Mouse (Mus musculus) adipocyte (in vitro differentiated cells): ENCODE results near the gene Srsf4.

Source experiments
- DNase-seq: peaks from one replicate; pipeline ENCODE4 v3.0.0-alpha.2; 2016; ENCODE audit warnings: low spot score

Srsf4 gene

DNA sequence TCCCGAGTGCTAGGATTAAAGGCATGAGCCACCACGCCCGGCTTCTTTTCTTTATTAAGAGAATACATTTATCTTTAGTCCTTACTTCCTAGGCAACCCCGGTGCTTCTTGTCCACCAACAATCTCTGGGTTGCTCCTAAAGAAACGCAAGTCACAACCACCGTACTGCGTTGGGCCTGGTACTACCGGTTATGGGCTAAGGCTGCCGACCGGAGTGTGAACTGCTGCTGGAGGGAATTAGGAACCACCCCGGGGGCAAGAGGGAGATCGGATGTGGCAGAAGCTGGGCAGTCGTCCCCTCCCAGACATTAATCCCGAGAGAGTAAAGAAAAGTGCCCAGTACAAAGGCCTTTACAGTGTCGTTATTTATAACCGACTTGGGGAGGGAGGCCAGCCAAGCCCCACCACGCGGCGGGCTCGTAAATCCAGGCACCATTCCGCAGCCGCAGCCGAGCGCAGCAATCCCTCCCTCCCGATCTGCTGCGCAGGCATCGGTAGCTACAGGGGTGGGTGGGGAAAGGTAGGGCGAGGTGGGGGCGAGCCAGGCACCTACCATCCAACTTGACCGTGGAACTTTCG is 41.6 kb downstream of the Srsf4 start:
- no peak for DNase-seq

DNA sequence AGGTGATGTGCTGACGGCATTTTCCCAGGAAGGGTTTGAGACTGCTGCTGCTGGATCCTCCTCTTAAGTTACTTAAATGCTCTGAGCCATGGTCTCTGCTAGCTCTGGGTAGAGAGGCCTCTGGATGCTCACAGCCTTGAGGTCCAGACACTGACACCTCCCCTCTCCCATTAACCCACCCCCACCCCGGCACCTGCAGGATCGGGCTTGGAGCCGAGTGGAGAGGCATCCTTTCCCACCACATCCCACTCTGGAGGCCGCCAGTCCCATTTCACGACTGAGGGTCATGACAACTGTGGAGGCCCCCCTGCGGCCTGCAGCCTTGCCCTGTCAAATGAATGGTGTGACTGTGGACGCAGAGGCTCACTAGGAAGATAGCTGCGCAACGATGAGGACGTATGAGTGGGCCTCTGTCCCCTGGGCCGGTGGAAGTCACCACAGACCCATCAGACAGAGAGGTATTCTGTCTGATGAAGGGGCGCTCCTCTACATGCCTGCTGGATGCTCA is 42.5 kb downstream of the Srsf4 start:
- no peak for DNase-seq

DNA sequence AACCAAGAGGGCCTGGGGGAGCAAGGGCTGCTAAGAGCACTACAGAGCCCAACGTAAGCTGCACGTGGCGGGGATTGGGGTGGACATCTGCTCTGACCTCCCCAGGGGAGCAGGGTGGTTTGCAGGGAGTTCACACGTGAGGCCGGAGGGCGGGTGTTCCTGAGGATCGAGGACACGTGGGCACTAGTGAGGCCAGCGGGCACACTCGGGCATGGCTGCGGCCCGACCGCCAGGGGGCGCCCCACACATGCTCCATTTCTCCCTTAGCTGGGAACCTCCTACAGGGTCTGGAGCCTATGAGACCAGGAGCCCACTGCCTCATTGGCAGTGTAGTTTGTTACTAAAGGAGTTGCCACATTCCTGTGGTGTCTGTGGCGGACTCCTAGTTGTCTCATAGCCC is 43.0 kb downstream of the Srsf4 start:
- DNase-seq = peak; percentile 22

DNA sequence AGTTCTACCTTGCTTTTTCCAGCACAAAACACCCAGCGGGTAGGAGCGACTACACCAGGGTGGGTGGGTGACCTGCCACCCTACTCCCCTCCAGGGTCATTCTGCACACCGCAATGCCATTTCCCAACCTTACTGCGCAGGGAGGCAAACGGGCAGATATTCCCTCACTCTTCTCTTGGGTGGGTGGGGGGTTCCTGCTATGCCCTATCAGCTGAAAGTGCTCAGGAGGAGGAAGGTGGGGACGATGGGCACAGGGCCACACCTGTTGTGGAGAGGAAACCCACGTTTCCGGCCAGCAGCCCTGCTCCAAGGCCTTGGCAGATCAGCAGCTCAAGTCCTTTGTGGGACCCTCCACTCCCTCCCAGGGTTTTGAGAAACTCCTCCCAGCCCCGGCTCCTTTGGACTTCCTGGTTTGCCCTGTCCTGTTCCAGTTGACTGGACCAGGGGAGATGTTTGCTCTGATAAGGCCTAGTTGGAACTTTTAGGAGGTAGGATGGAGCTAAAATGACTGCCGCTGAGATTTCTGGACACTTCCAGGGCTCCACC is 43.7 kb downstream of the Srsf4 start:
- no peak for DNase-seq

DNA sequence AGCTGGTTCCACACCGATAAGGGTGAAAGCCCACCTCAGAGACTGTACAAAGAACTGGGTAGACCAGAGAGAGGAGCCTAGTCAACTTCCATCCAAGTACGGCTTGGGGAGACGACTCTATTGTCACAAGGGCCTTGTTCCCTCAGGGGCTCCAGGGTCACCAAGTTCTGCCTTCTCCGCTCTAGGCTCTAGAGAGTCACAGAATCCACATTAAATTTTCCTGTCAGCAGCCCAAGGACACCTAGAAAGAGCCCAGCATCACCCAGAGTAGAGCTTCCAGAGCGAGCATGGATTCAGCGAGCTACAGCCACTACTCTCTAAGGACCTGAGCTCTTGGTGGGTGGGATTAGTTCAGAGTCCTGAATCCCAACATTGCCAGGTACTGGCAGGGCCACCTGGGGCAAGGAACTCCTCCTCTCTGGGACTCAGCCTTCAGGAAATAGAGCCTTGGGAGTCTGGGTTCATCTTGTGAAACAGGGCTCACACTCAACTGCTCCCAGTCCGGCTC is 44.7 kb downstream of the Srsf4 start:
- no peak for DNase-seq

DNA sequence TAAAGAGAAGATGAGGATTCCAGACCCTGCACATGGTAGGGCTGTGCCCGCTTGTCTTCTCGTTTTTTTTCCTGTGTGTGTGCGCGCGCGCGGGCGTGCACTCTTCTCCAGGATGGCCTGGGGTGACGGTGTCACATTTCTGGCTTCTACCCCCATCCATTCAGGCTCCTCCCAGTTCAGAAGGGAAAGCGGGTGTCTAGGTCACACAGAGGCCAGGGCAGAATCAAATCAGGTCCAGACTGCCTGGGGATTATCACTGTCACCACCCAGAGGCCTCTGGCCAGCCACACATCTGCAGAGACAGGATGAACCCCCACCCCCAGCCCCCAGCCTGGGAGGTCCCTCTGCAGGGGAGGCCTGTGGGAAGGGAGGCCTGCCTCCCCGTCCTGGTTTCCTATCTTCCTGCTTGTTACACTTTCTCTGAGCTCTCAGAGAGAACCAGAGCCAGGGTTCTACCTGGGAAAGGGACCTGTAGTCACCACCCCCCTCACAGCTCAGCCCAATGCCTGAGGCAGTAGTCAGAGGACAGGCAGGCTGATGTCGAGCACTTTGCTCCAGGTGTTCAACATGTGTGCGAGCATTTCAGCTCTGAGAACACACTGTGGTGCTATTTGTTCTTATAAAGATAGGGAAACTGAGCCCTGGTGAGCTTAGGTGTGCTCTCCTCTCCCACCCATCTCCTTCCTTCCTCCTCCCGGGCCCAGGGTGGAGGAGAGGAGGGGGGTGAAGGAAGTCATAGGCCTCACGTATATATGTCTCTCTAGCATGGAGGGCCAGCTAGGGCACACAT is 45.5 kb downstream of the Srsf4 start:
- no peak for DNase-seq

DNA sequence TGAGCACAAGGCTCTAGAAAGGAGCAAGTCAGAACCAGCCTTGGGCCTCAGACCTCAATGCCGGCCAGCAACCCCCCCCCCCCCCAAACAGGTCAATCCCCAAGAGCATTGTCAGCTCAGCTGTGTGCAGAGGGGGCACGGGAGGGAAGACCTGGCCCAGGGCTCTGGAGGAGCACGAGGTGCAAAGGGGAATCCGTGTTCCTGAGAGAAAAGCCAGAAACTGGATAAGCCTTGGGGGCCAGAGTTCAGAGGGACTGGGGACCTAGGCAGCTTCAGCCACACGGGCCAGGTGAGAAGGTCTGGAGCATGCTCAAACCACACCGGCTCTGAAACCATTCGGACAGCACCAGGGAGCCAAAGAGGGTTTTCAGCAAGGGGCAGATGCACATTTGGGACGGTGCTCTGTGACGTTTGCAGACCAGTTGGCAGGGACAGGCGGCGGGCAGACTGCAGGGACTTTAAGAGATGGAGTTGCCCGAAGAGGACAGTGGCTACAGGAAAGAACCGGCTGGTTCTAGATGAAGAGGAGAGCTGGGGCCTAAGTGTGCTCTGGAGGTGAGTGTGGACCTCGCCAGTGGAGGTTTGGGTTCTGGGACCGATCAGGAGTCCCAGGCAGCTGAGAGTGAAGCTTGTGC is 46.2 kb downstream of the Srsf4 start:
- no peak for DNase-seq

DNA sequence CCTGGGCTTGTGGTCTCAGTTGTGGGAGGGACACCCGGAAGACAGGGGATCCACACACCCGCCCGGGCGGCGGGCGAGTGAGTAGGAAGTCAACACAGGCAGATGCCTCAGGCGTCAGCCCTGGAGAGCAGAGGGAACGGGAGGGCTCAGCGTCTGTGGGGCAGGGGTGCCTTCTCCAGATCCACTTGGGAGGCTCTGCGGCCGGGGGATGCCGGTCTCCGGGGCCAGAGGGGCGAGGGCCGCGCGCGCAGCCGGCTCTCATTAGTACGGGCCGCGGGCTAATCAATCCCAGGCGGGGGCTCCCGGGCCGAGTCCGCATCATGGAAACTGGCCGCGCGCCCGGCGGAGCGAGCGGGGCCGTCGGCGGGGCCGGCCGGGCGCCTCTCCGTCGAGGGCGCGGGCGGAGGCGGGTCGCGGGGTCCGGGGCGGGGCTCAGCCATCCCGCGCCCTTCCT is 46.8 kb downstream of the Srsf4 start:
- DNase-seq = no peak

DNA sequence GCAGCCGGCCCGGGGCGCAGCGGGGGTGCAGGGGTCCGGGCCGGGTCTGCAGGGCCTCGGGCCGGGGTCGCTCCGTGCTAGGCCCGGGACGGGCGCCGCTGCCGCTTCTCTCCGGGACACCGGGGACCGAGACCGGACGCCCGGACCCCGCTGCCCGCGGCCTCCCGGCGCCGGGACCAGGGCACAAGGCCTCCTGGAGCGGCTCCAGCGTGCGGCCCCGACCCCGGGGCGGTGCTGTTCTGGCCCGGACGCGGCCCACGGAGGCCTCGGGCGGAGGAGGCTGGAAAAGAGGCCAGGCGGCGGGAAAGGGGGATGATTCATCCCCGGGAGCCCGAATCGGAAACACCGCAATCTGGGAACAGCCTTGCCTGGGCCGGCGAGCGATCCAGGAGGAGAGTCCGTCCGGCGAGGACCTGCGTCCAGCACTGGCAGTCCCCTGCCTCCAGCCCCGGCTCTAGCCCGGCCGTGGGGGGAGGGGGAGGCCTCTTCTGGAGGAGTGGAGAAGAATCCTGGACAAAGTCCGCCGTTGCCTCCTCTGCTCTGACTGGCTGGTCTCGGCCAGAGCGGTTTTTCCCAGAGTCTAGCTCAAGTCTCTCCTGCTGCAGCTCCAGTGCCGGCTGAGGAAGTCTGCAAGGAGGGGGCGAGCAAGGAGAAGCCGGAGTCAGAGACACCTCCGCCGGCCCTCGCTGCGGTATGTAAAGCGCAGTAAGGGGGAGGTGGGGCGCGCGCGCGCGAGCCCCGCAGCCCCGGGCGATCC is 47.4 kb downstream of the Srsf4 start:
- no peak for DNase-seq

DNA sequence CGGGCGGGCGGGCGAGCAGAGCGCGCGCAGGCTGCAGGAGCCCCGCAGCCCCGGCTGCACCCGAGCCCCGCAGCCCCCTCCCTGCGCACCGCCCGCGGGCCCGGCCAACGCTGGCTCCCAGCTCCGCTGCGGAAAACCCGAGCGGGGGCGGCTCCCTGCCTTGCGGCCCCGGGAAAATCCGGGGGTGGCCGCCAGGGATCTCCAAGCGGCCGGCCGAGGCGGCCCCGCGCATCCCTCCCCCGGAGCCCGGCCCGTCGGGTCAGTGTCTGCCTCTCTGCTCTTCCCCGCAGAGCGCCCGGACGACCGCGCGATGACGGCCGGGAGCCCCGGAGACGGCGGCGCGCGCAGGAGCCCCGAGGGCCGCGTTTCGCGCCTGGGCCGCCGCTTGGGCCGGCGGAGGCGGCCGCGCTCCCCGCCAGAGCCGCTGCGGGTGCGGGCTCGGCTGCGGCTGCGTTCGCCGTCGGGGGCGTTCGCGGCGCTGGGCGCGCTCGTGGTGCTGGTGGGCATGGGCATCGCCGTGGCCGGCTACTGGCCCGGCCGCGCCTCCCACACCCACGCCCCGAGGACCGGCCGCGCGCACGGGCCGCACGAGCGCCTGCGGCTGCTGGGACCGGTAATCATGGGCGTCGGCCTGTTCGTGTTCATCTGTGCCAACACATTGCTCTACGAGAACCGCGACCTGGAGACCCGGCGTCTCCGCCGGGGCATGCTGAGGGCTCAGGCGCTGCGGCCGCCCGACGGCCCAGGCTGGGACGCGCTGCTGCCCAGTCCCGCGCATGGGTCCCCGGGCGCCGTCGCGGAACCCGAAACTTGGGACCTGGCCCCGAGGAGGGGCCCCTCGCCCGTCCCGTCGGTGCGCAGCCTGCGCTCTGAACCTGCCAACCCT is 48.3 kb downstream of the Srsf4 start, which contains the start of gene Tmem200b:
TSS of gene Tmem200b (plus strand) at position 311 of the 886 bp plus-strand sequence.
- no peak for DNase-seq

DNA sequence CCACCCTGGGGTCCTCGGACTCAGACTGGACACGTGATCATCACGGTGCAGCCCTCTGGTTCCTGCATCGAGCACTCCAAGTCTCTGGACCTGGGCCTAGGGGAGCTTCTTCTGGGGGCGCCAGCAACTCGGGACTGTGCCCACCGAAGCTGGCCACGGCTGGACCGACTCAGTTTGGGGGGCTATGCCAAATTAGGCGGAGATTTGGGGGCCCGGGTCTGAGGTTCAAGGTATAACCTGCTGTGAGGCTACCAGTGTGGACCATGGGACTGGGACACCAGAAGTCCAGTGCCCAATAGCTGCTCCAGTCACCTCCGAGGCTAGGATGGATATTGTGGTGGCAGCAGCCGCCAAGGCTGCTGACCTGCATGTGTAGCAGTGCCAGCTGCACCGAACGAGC is 49.0 kb downstream of the Srsf4 start:
- no peak for DNase-seq

DNA sequence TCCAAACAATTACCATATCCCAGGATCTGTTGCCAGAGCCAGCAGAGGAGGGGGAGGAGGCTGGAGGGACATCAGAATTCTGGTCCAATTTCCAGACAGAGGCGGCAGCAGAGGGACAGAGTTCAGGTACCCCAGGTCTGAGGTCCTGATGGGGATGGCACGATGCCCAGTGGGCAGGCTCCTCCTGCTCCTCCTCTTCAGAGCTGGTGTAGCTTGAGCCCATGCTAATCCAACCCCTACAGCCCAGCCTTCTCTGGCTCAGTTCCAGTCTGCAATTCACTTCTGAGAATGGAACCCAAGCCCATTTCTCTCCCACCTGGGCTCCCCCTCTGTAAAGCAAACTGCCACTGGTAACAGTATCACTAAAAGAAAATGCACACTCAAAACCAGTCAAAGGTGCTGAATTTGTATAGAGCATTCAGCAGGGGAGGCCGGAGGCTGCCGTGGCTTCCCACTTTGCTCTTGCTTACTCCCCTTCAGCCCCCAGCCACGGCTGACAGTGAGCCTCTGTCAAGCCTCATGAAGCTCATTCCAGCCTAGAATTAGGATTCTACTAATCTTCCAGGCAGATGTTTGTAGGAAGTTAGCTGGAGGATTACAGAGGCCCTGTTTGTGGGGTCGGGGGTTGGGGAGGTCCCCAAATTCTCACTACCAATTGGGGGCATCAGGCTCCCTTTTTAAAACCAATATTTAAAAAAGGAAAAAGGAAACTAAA is 50.8 kb downstream of the Srsf4 start:
- no peak for DNase-seq

DNA sequence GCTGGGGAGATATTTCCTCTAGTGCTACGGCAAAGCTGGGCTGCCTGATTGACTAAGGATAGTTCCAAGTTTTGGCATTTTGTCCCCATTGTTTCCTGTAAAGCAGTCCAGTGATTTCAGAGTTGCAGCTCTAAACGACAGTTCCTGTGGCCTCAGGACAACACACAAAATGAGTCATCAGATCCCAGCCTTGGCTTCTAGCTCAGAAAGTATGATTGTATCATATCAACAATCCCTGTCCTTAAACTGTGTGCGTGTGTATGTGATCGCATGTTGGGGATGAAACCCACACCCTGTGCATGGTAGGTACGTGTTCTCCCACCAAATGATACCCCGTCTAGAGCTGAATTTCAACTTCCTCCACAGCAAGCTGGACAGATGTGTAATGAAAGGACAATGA is 55.7 kb downstream of the Srsf4 start:
- no peak for DNase-seq

DNA sequence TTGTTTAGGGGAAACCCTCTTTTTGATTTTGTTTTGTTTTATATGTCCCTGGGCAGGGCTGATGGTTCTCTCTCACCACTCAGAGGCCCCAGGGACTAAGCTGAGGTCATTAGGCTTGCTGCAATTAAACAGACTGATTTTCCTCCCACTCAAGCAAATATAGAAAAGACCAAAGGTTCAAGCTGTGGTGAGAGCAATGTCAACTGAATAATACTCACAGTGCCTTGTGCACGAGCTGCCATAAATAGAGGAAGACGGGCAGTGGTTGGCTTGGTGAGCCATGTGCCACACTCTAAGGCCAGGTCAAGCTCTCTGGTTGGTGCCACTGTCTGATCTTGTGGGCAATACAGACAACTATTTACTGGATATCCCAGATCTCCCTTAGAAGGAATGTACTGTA is 66.0 kb downstream of the Srsf4 start:
- DNase-seq = no peak

DNA sequence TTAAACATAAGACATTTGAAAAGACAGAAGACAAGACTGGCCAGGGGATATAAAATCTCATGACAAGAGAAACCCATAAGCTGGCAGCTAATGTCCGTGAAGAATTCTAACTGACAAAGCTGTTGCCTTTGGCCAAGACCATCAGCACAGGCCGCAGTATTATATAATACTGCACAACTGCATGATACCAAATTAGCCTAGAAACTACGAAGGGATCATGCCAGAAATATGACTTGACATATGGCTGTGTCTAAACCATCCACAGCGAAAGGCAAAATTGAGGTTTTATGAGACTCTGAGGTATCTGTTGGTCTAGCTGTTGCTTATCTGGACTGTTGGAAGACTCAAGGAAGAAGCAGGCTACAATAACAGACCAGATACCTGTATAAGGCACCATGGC is 67.4 kb downstream of the Srsf4 start:
- DNase-seq = no peak

DNA sequence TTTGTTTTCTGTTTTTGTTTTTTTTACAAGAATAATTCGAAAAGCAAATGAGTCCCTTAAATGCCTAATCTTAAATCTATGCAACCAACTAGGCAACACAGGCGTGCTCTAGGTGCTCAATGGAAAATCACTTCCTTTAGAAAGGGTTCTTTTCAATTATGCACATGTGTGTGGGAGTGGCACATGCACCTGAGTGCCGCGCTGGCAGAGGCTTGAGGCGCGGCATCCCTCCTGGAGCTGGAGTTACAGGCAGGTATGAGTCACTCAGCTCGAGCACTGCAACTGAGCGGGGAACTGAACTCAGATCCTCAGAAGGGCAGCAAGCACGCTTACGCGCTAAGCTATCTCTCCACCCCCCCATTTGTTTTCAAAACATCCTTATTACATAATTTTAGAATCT is 74.4 kb downstream of the Srsf4 start:
- no peak for DNase-seq

DNA sequence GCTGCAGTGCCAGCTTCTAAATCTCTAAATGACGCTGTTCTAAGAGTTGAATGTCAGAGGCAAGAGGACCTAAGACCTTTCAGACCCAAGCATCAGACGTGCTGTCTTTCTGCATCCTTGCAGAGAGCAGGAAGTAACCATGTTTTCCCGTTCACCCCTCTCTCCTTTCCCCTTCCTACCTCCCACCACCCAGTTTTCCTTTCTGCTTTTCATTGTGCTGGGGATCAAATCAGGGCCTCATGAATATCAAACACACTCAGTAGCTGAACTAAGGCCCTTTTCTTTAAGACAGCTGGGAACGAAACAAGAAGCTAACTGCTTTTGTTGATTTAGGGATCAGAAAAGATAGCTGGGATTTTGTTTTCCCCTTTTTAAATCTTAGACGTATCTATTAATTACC is 76.5 kb downstream of the Srsf4 start:
- DNase-seq = no peak

DNA sequence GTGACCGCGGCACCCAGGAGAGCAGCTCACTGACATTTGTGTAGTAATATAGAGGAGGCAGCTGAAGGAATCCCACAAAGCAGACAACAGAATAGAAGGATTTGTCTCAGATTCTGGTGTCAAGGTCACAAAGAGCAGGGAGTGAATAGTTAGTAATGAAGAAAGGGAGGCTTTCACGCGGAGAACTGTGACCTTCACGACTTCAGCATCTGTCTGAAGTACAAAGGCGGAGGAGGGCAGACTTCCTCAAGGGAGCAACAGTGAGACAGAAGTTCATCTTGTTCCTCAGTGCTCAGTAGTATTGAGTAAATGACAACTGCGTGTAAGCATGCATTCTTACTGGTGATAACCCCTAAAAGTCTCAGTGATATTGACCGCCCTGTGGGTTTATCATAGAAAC is 77.2 kb downstream of the Srsf4 start:
- DNase-seq = no peak
